Mouse (Mus musculus) limb, embryonic 11.5 days (tissue): ENCODE data around the gene Zfp661. TPM values are rescaled to one million over a fixed set of nuclear protein-coding genes. Genes with fewer than 3 reads are reported as not detected.
A peak's percentile ranks its signal among the peaks of the same experiment; 100 is the strongest.

Experiments
- ATAC-seq: fragments of 200-750 bp; cut with Nextera tagmentation; 2 replicates; pipeline ENCODE4 v1.8.0; 2017; ENCODE audit warnings: low read depth; ENCODE audit not compliant: insufficient number of reproducible peaks, low FRiP score, low TSS enrichment
- DNase-seq: peaks from one replicate; pipeline ENCODE4 v3.0.0-alpha.2; 2015; ENCODE audit warnings: low spot score
- H3K27ac ChIP-seq: fragments of 300-500 bp; sonication (generic); replicated peaks from 2 replicates; pipeline ENCODE4 v1.5.1; 2014; ENCODE audit warnings: low read depth, mild to moderate bottlenecking, low read length
- H3K27me3 ChIP-seq: fragments of 300-500 bp; sonication (generic); 2 replicates; pipeline ENCODE4 v1.6.1; 2014; ENCODE audit warnings: mild to moderate bottlenecking, low read length, mixed read lengths; ENCODE audit not compliant: control insufficient read depth, insufficient read depth
- H3K36me3 ChIP-seq: fragments of 300-500 bp; sonication (generic); 2 replicates; pipeline ENCODE4 v1.6.1; 2014; ENCODE audit warnings: mild to moderate bottlenecking, low read length, moderate library complexity, mixed read lengths; ENCODE audit not compliant: control insufficient read depth, insufficient read depth
- H3K4me1 ChIP-seq: fragments of 300-500 bp; sonication (generic); 2 replicates; pipeline ENCODE4 v1.6.1; 2014; ENCODE audit warnings: low read length, mixed read lengths; ENCODE audit not compliant: control insufficient read depth, insufficient read depth
- H3K4me2 ChIP-seq: fragments of 300-500 bp; sonication (generic); 2 replicates; pipeline ENCODE4 v1.6.1; 2014; ENCODE audit warnings: low read depth, mild to moderate bottlenecking, moderate library complexity; ENCODE audit not compliant: severe bottlenecking
- H3K4me3 ChIP-seq: fragments of 300-500 bp; sonication (generic); 2 replicates; pipeline ENCODE4 v1.5.1; 2014; ENCODE audit warnings: low read depth, low read length
- H3K9ac ChIP-seq: fragments of 300-500 bp; sonication (generic); 2 replicates; pipeline ENCODE4 v1.6.1; 2014; ENCODE audit warnings: mild to moderate bottlenecking, low read length
- H3K9me3 ChIP-seq: fragments of 300-500 bp; sonication (generic); 2 replicates; pipeline ENCODE4 v1.6.1; 2016; ENCODE audit warnings: low read length; ENCODE audit not compliant: control insufficient read depth
- WGBS: fragments of 180-500 bp; shearing (Covaris S2); extraction: QIAGEN DNeasy Blood & Tissue Kit; methylation state at CpG from one replicate; pipeline ENCODE4 v1.1.7; 2014; 5-methylcytosine and 5-hydroxymethylcytosine counted together
- polyA plus RNA-seq: library from polyadenylated mRNA; unstranded; fragments of >200 nt; fragmentation: Nextera tagmentation; extraction: Ambion mirVana; gene quantifications from 2 replicates; pipeline ENCODE4 v1.2.1, GENCODE M21; 2014

Zfp661 gene
- polyA plus RNA-seq, 1 experiment from 2014 or later: 5.5 TPM

DNA sequence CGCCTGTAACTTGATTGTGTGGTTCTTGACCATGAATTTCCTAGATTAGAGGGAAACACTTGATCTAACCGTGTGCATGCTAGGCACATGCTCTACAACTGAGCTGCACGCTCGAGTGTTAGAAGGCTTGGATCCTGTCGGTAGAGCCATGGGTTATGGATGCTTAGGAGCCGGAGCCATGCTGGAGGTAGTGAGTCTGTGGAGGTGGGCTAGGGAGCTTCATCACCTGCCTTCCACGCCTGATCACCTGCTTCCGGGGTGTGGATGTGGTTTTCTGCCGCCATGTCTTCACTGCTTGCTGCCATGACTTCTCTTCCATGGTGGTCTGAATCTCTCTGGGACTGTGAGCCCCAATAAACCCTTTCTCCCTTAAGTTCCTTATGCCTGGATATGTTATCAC is 2.0 kb upstream of the Zfp661 start:
- DNase-seq (no peak), ATAC-seq (no peak)
- no peak overlapping the region for H3K4me3 ChIP-seq
- no peaks in the 10 kb centered on the region for H3K27me3 ChIP-seq
- no peak overlapping the region for H3K27ac ChIP-seq
- H3K4me1 ChIP-seq: peaks cover 3% of the 10 kb centered on the region; the same call in 1 of the 2 replicates
- no peaks in the 10 kb centered on the region for H3K9me3 ChIP-seq
- H3K4me2 ChIP-seq: no peak overlapping the region
- H3K36me3 ChIP-seq: peaks cover 3% of the 10 kb centered on the region; the same call in 1 of the 2 replicates
- WGBS: 91% methylated on average over 9 of the region's 9 CpGs
- no peak overlapping the region for H3K9ac ChIP-seq

DNA sequence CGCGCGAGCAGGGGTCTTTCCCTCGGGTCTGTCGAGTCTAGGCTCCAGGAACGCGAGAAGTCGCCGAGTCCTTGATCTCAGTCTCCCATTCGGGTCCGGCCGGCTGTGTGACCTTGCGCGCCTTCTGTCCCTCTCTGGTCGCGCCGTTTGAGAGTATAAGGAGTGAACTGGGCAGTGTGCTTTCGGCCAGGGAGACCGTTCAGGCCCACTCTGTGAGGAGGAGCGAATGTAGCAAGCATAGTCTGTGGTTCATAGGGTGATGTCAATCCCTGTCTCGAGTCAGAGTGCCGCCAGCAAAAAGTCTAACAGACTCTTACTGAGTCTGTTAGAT is 585 bp upstream of the Zfp661 start:
- no peaks in the 10 kb centered on the region for H3K27me3 ChIP-seq
- ATAC-seq (0 out of 2 replicates have a peak, but pooled peaks have one; percentile 23), DNase-seq (no peak)
- no peaks in the 10 kb centered on the region for H3K9me3 ChIP-seq
- H3K4me1 ChIP-seq: peaks cover 3% of the 10 kb centered on the region; the same call in 1 of the 2 replicates
- H3K27ac ChIP-seq: peak overlapping the region; percentile 74; the same call in 1 of the 2 replicates
- under 1% methylated on average over 22 of the region's 22 CpGs for WGBS
- peak overlapping the region; percentile 55 for H3K4me2 ChIP-seq
- peak overlapping the region; percentile 93 for H3K9ac ChIP-seq
- H3K36me3 ChIP-seq: peaks cover 3% of the 10 kb centered on the region; the same call in 1 of the 2 replicates
- H3K4me3 ChIP-seq: peak overlapping the region; percentile 90

DNA sequence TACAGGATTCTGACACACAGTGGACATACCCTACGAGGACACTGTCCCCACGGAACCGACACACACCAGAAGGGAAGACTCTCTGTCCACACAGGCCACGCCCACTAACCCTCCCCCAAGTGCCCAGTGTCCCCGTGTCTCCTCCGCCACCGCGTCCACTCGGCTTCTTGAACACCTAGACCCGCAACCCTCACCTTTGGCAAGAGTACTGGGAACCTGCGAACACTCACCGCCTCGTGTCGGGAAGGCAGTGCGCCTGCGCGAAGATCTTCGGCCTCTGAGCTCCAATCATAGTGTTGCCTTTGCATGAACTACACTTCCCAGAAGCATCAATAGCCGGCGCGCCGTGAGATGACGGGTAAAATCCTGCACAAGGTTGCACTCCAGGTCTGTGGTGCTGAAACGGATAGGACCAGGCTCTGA is 2.4 kb downstream of the Zfp661 start:
- no peaks in the 10 kb centered on the region for H3K36me3 ChIP-seq
- peak overlapping the region; percentile 69 for H3K9ac ChIP-seq
- H3K27ac ChIP-seq: no peak overlapping the region
- 1% methylated on average over 24 of the region's 24 CpGs for WGBS
- H3K4me1 ChIP-seq: peaks cover 3% of the 10 kb centered on the region; the same call in 1 of the 2 replicates
- no peaks in the 10 kb centered on the region for H3K27me3 ChIP-seq
- no peaks in the 10 kb centered on the region for H3K9me3 ChIP-seq
- H3K4me2 ChIP-seq: peak overlapping the region; percentile 77
- peak overlapping the region; percentile 62 for H3K4me3 ChIP-seq
- DNase-seq (peak; percentile 95), ATAC-seq (peak; percentile 82)

DNA sequence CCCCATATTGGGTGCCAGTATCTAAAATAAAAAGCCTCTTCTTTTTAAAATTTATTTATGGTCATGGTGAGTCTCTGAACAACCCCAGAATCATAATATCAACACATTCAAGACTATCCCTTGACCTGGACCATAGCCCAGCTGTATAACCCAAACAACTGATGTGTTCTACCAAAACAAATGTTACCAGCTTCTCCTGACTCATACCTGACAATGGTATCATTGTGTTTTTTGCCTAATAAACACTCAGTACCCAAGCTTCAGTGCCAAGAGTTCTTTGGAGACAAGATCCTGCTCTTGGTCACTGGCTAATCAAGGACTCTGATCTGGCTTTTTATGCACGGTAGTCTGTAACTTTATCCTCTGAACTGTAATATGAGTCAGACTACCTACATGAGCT is 13.6 kb downstream of the Zfp661 start:
- Histone ChIP-seq H3K27ac (no peak overlapping the region), H3K4me1 (no peaks in the 10 kb centered on the region), H3K27me3 (no peaks in the 10 kb centered on the region), H3K4me2 (no peak overlapping the region), H3K36me3 (peaks cover 3% of the 10 kb centered on the region; the same call in 1 of the 2 replicates), H3K9ac (no peak overlapping the region), H3K9me3 (peaks cover 3% of the 10 kb centered on the region), H3K4me3 (no peak overlapping the region)
- ATAC-seq (no peak), DNase-seq (no peak)
- 55% methylated on average over 1 of the region's 1 CpGs for WGBS

DNA sequence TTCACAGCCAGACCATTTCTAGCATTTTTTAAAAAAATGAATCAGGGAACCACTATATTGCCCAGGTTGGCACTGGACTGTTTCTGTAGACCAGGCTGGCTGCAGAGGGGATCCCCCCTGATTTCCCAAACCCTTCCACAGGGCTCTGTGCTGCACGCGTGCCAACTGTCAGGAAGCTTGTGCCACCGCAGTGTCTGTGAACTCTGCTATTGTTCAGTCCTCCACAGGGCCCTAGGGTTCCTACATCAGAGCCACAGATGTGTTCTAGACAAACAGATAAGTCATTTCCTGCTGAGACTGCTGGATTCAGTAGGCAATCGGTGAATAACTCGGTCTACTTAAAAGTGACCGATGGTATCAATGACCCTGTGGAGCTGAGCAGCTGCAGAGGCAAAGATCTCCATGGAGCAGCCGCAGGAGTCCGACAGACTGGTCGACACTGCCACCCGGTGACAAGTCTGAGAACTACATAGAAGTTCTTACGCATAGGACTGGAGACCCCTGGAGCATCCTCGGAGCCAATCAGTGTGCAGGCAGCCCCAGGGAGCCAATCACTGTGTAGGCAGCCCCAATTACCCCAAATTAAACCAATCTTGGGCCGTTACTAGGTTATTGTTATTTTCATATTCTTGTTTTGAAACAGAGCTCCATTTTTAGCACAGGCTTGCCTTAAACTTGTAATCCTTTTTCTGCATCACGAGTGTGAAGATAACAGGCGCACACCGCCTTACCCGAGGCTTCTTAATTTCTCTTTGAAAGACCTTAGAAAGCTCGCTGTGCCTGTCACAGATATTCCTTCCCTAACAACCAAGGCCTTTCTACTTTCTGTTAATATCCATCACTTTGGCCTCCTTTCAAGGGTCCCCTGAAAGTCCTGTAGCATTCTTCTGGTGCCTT is 27.6 kb downstream of the Zfp661 start:
- Histone ChIP-seq H3K9me3 (no peaks in the 10 kb centered on the region), H3K4me1 (no peaks in the 10 kb centered on the region), H3K4me2 (peak overlapping the region; percentile 33; the same call in 1 of the 2 replicates), H3K9ac (no peak overlapping the region), H3K27me3 (0 out of 2 replicates have a peak, but pooled peaks cover under 1% of the 10 kb centered on the region), H3K4me3 (peak overlapping the region; percentile 7; the same call in 1 of the 2 replicates), H3K36me3 (no peaks in the 10 kb centered on the region), H3K27ac (no peak overlapping the region)
- DNase-seq (peak; percentile 96), ATAC-seq (peak; percentile 96)
- 17% methylated on average over 18 of the region's 18 CpGs for WGBS

DNA sequence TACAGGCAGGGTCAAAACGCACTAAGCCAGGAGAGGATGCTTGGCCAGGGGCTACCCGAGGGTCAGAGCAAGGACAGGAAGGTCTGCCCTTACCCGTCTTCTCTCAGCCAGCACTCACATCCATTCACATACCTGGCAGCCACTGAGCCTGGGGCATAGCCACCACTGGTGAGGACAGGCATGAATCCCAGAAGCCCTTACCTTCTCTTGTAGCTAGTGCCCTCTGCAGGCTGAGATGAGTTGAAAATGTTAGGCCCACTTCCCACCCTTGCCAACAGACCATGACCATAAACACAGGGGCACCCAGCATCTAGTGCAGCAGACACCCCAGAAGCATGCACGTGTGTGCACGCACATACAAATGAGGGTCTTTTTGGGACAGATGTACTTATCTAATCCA is 35.8 kb downstream of the Zfp661 start:
- Histone ChIP-seq H3K27ac (no peak overlapping the region), H3K4me2 (no peak overlapping the region), H3K9me3 (no peaks in the 10 kb centered on the region), H3K4me1 (no peaks in the 10 kb centered on the region), H3K36me3 (no peaks in the 10 kb centered on the region), H3K4me3 (no peak overlapping the region), H3K9ac (no peak overlapping the region), H3K27me3 (no peaks in the 10 kb centered on the region)
- ATAC-seq (no peak), DNase-seq (no peak)
- 49% methylated on average over 5 of the region's 5 CpGs for WGBS

DNA sequence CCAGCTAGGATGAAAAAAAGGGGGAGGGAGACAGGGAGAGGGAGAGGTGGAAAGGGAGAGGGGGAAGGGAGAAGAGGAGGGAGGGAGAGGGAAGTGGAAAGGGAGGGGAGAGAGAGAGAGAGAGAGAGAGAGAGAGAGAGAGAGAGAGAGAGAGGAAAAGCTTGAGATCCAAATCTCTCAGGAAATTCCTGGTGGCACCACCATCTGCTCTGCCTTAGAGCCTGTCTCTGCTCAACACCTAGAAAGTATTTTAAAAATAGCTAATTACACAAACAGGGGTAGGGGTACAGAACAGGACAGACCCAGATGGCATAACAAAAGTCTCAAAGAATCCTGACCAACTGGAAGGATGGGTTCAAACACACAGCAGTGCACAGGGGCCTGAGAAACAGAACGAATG is 36.4 kb downstream of the Zfp661 start:
- DNase-seq (no peak), ATAC-seq (no peak)
- Histone ChIP-seq H3K4me3 (no peak overlapping the region), H3K9ac (no peak overlapping the region), H3K27ac (no peak overlapping the region), H3K4me2 (no peak overlapping the region), H3K9me3 (no peaks in the 10 kb centered on the region), H3K4me1 (no peaks in the 10 kb centered on the region), H3K36me3 (no peaks in the 10 kb centered on the region), H3K27me3 (no peaks in the 10 kb centered on the region)
- 81% methylated on average over 1 of the region's 1 CpGs for WGBS

DNA sequence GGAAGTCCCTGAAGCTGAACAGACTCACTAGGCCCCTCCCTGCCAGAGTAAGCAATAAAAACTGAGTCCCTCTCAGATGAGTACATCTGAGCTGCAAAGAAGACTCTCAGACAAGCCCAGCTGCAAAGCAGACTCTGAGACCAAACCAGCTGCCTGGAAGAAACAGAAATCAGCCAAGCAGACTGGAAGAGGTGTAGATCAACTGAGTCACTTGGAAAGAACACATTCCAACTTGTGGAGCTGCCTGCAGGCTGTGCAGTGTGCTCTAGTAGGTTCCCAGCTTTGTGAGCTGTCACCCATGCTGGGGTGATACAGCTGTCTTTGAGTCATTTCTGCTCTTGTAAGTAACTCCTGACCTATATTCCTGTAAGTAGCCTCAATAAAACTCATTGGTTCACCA is 37.2 kb downstream of the Zfp661 start:
- DNase-seq: no peak
- no peak overlapping the region for H3K9ac ChIP-seq

More for the DNA sequence above, 37.2 kb downstream of the Zfp661 start:
- Histone ChIP-seq H3K9me3 (no peaks in the 10 kb centered on the region), H3K27me3 (no peaks in the 10 kb centered on the region), H3K4me1 (no peaks in the 10 kb centered on the region), H3K4me3 (no peak overlapping the region), H3K4me2 (no peak overlapping the region), H3K27ac (no peak overlapping the region), H3K36me3 (no peaks in the 10 kb centered on the region)
- no peak for ATAC-seq
